Mouse (Mus musculus): Measurements from ENCODE around the gene Lrrk1. TPM values are rescaled to one million over a fixed set of nuclear protein-coding genes. Genes with fewer than 3 reads are reported as not detected.

The Lrrk1 gene
- polyA plus RNA-seq, 1 experiment from 2014 or later, result 29.3 TPM

- no peaks in the 10 kb centered on the region; the same call in 1 of the 2 replicates for H3K4me1 ChIP-seq (replicated peaks; ENCODE audit: control insufficient read depth, insufficient read depth, low read length)
- H3K36me3 ChIP-seq (ENCODE audit: control insufficient read depth, insufficient read depth, low read length), result no peaks in the 10 kb centered on the region
- H3K9ac ChIP-seq (ENCODE audit: low read length), result no peak overlapping the region
- no peak for ATAC-seq (ENCODE audit: low read depth)
- H3K4me2 ChIP-seq (ENCODE audit: low read depth, low read length), result no peak overlapping the region
- H3K9me3 ChIP-seq (ENCODE audit: control insufficient read depth, low read length), result no peaks in the 10 kb centered on the region
- H3K27ac ChIP-seq (ENCODE audit: low read length), result no peak overlapping the region
- 76% methylated on average over 4 of the region's 4 CpGs for WGBS
- H3K4me3 ChIP-seq (ENCODE audit: low read length), result no peak overlapping the region
- no peaks in the 10 kb centered on the region for H3K27me3 ChIP-seq (ENCODE audit: control insufficient read depth, insufficient read depth, low read depth, low read length)
These were observed 37.1 kb downstream of the Lrrk1 start for GRCm38 (mm10) chr7:66351074-66351473.

GRCm38 (mm10) chr7:66349670-66350069 is 38.5 kb downstream of the Lrrk1 start:
- Histone ChIP-seq H3K9me3 (ENCODE audit: control insufficient read depth, low read length) (no peaks in the 10 kb centered on the region), H3K4me3 (ENCODE audit: low read length) (no peak overlapping the region), H3K4me1 (replicated peaks; ENCODE audit: control insufficient read depth, insufficient read depth, low read length) (no peaks in the 10 kb centered on the region; the same call in 1 of the 2 replicates), H3K4me2 (ENCODE audit: low read depth, low read length) (no peak overlapping the region), H3K36me3 (ENCODE audit: control insufficient read depth, insufficient read depth, low read length) (no peaks in the 10 kb centered on the region), H3K27ac (ENCODE audit: low read length) (no peak overlapping the region), H3K9ac (ENCODE audit: low read length) (no peak overlapping the region), H3K27me3 (ENCODE audit: control insufficient read depth, insufficient read depth, low read depth, low read length) (no peaks in the 10 kb centered on the region)
- no peak for ATAC-seq (ENCODE audit: low read depth)
- WGBS, result 49% methylated on average over 11 of the region's 11 CpGs

- H3K4me3 ChIP-seq (ENCODE audit: low read length), result no peak overlapping the region
- no peak overlapping the region for H3K27ac ChIP-seq (ENCODE audit: low read length)
- ATAC-seq (ENCODE audit: low read depth), result no peak
- no peaks in the 10 kb centered on the region for H3K36me3 ChIP-seq (ENCODE audit: control insufficient read depth, insufficient read depth, low read length)
- 80% methylated on average over 10 of the region's 10 CpGs for WGBS
- no peaks in the 10 kb centered on the region for H3K9me3 ChIP-seq (ENCODE audit: control insufficient read depth, low read length)
- no peaks in the 10 kb centered on the region; the same call in none of the 2 replicates for H3K4me1 ChIP-seq (replicated peaks; ENCODE audit: control insufficient read depth, insufficient read depth, low read length)
- H3K9ac ChIP-seq (ENCODE audit: low read length), result no peak overlapping the region
- H3K27me3 ChIP-seq (ENCODE audit: control insufficient read depth, insufficient read depth, low read depth, low read length), result no peaks in the 10 kb centered on the region
- no peak overlapping the region for H3K4me2 ChIP-seq (ENCODE audit: low read depth, low read length)
These were observed 39.6 kb downstream of the Lrrk1 start for GRCm38 (mm10) chr7:66348588-66348987.

GRCm38 (mm10) chr7:66346959-66347663 is 41.0 kb downstream of the Lrrk1 start:
- no peak for ATAC-seq (ENCODE audit: low read depth)
- no peak overlapping the region for H3K4me3 ChIP-seq (ENCODE audit: low read length)
- H3K27me3 ChIP-seq (ENCODE audit: control insufficient read depth, insufficient read depth, low read depth, low read length), result no peaks in the 10 kb centered on the region
- H3K9ac ChIP-seq (ENCODE audit: low read length), result no peak overlapping the region
- H3K4me2 ChIP-seq (ENCODE audit: low read depth, low read length), result no peak overlapping the region
- H3K27ac ChIP-seq (ENCODE audit: low read length), result no peak overlapping the region
- WGBS, result 41% methylated on average over 9 of the region's 9 CpGs
- no peaks in the 10 kb centered on the region for H3K9me3 ChIP-seq (ENCODE audit: control insufficient read depth, low read length)
- H3K4me1 ChIP-seq (replicated peaks; ENCODE audit: control insufficient read depth, insufficient read depth, low read length), result no peaks in the 10 kb centered on the region; the same call in none of the 2 replicates
- H3K36me3 ChIP-seq (ENCODE audit: control insufficient read depth, insufficient read depth, low read length), result no peaks in the 10 kb centered on the region

GRCm38 (mm10) chr7:66343307-66343706 is 44.8 kb downstream of the Lrrk1 start:
- H3K9me3 ChIP-seq (ENCODE audit: control insufficient read depth, low read length), result no peaks in the 10 kb centered on the region
- WGBS, result 68% methylated on average over 5 of the region's 5 CpGs

DNA sequence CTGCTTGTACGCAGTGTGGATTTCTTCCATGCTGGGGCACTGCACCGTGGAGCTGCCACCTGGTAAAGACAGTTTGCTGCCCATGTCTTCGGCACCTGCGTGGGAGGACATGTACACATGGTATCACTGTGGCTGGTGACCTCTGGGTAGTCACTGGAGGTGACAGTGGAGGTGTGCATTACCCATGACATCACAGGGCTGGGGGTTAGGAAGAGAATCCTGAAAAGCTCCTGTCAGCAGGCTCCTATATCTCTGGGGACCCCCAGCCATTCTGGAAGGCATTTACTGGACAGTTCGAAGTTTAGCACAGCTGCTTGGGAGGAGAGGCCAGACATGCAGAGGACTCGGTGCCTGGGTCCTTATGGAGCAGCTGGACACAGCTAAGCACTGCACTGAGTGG is 45.3 kb downstream of the Lrrk1 start:
- Histone ChIP-seq H3K36me3 (ENCODE audit: control insufficient read depth, insufficient read depth, low read length) (0 out of 2 replicates have a peak, but pooled peaks cover 2% of the 10 kb centered on the region), H3K4me1 (replicated peaks; ENCODE audit: control insufficient read depth, insufficient read depth, low read length) (peaks cover 13% of the 10 kb centered on the region), H3K4me3 (ENCODE audit: low read length) (no peak overlapping the region), H3K27ac (ENCODE audit: low read length) (no peak overlapping the region), H3K9me3 (ENCODE audit: control insufficient read depth, low read length) (no peaks in the 10 kb centered on the region), H3K9ac (ENCODE audit: low read length) (no peak overlapping the region), H3K4me2 (ENCODE audit: low read depth, low read length) (no peak overlapping the region), H3K27me3 (ENCODE audit: control insufficient read depth, insufficient read depth, low read depth, low read length) (no peaks in the 10 kb centered on the region)
- WGBS, result 73% methylated on average over 6 of the region's 6 CpGs
- no peak for ATAC-seq (ENCODE audit: low read depth)

More at GRCm38 (mm10) chr7:66343307-66343706, 44.8 kb downstream of the Lrrk1 start:
- no peaks in the 10 kb centered on the region for H3K27me3 ChIP-seq (ENCODE audit: control insufficient read depth, insufficient read depth, low read depth, low read length)
- no peak overlapping the region for H3K27ac ChIP-seq (ENCODE audit: low read length)
- H3K9ac ChIP-seq (ENCODE audit: low read length), result no peak overlapping the region
- H3K4me2 ChIP-seq (ENCODE audit: low read depth, low read length), result no peak overlapping the region
- H3K4me1 ChIP-seq (replicated peaks; ENCODE audit: control insufficient read depth, insufficient read depth, low read length), result peaks cover 13% of the 10 kb centered on the region
- ATAC-seq (ENCODE audit: low read depth), result no peak
- H3K4me3 ChIP-seq (ENCODE audit: low read length), result no peak overlapping the region
- H3K36me3 ChIP-seq (ENCODE audit: control insufficient read depth, insufficient read depth, low read length), result 0 out of 2 replicates have a peak, but pooled peaks cover 2% of the 10 kb centered on the region

- Histone ChIP-seq H3K27ac (ENCODE audit: low read length) (no peak overlapping the region), H3K4me1 (replicated peaks; ENCODE audit: control insufficient read depth, insufficient read depth, low read length) (peaks cover 13% of the 10 kb centered on the region), H3K27me3 (ENCODE audit: control insufficient read depth, insufficient read depth, low read depth, low read length) (no peaks in the 10 kb centered on the region), H3K9me3 (ENCODE audit: control insufficient read depth, low read length) (no peaks in the 10 kb centered on the region), H3K9ac (ENCODE audit: low read length) (no peak overlapping the region), H3K36me3 (ENCODE audit: control insufficient read depth, insufficient read depth, low read length) (0 out of 2 replicates have a peak, but pooled peaks cover 2% of the 10 kb centered on the region), H3K4me2 (ENCODE audit: low read depth, low read length) (no peak overlapping the region), H3K4me3 (ENCODE audit: low read length) (no peak overlapping the region)
- WGBS, result 40% methylated on average over 4 of the region's 4 CpGs
- no peak for ATAC-seq (ENCODE audit: low read depth)
These were observed 45.8 kb downstream of the Lrrk1 start for GRCm38 (mm10) chr7:66342323-66342722.

GRCm38 (mm10) chr7:66340044-66340443 is 48.1 kb downstream of the Lrrk1 start:
- Histone ChIP-seq H3K4me2 (ENCODE audit: low read depth, low read length) (0 out of 2 replicates have a peak overlapping the region, but pooled peaks have one; percentile 13), H3K36me3 (ENCODE audit: control insufficient read depth, insufficient read depth, low read length) (peaks cover 3% of the 10 kb centered on the region; the same call in 1 of the 2 replicates), H3K4me1 (replicated peaks; ENCODE audit: control insufficient read depth, insufficient read depth, low read length) (peaks cover 13% of the 10 kb centered on the region), H3K27me3 (ENCODE audit: control insufficient read depth, insufficient read depth, low read depth, low read length) (no peaks in the 10 kb centered on the region), H3K9ac (ENCODE audit: low read length) (no peak overlapping the region), H3K27ac (ENCODE audit: low read length) (peak overlapping the region; percentile 63), H3K4me3 (ENCODE audit: low read length) (no peak overlapping the region), H3K9me3 (ENCODE audit: control insufficient read depth, low read length) (no peaks in the 10 kb centered on the region)
- ATAC-seq (ENCODE audit: low read depth), result peak; percentile 57
- 23% methylated on average over 3 of the region's 3 CpGs for WGBS

GRCm38 (mm10) chr7:66339625-66340024 is 48.5 kb downstream of the Lrrk1 start:
- peak; percentile 74 for ATAC-seq (ENCODE audit: low read depth)
- H3K27me3 ChIP-seq (ENCODE audit: control insufficient read depth, insufficient read depth, low read depth, low read length), result no peaks in the 10 kb centered on the region
- peaks cover 13% of the 10 kb centered on the region for H3K4me1 ChIP-seq (replicated peaks; ENCODE audit: control insufficient read depth, insufficient read depth, low read length)
- 0 out of 2 replicates have a peak overlapping the region, but pooled peaks have one; percentile 13 for H3K4me2 ChIP-seq (ENCODE audit: low read depth, low read length)
- H3K4me3 ChIP-seq (ENCODE audit: low read length), result no peak overlapping the region
- H3K27ac ChIP-seq (ENCODE audit: low read length), result peak overlapping the region; percentile 63
- H3K36me3 ChIP-seq (ENCODE audit: control insufficient read depth, insufficient read depth, low read length), result peaks cover 4% of the 10 kb centered on the region; the same call in 1 of the 2 replicates
- WGBS, result 8% methylated on average over 5 of the region's 5 CpGs
- H3K9ac ChIP-seq (ENCODE audit: low read length), result no peak overlapping the region
- no peaks in the 10 kb centered on the region for H3K9me3 ChIP-seq (ENCODE audit: control insufficient read depth, low read length)
